21 mouse cellular contexts compared by ENCODE assay signal in the genomic region with DNA sequence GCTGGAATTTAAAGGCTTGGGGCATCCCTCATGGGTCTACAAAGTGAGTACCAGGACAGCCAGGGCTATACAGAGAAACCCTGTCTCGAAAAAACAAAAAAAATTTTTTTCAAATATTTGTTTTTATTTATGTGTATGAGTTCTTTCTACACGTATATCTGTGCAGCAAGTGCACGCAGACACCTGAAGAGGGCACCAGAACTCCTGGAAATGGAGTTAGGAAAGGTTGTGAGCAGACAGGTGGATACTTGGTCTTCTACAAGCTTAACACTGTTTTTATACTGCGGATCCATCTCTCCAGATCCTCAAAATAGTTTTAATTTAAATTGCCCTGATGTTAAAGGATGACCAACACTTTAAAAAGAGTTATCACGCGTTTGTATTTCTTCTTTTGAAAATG. TPM values are rescaled to one million over a fixed set of nuclear protein-coding genes. Genes with fewer than 3 reads are reported as not detected.
DNase-seq lines count a peak whose midpoint lies in the region; ATAC-seq and TF ChIP-seq lines count a peak whose summit lies in the region.
"Had no signal": no experiment of that assay in that cellular context is flagged by ENCODE, and none has a peak within 500 bp of the region (broad histone marks: within the 10 kb centered on the region; RNA-seq: fewer than 3 reads in every experiment).

No protein-coding gene starts in this region.

- ATAC-seq in midbrain, embryonic 11.5 days (ENCODE audit: low FRiP score): no peak
- no peak for ATAC-seq in midbrain, embryonic 13.5 days
- ATAC-seq in stomach, postnatal 0 days (ENCODE audit: low FRiP score, low TSS enrichment): no peak
- ATAC-seq: forebrain, embryonic 13.5 days; inflammation-experienced regulatory T-cells, adult 6 months had no signal

- H3K36me3 ChIP-seq in heart, embryonic 10.5 days: no peaks in the 10 kb centered on the region
- H3K36me3 ChIP-seq in midbrain, embryonic 11.5 days (ENCODE audit: control insufficient read depth, insufficient read depth, low read length): no peaks in the 10 kb centered on the region
- no peaks in the 10 kb centered on the region for H3K36me3 ChIP-seq in midbrain, embryonic 13.5 days
- H3K36me3 ChIP-seq in E14TG2a.4 (ENCODE audit: insufficient read depth, low read length): no peaks in the 10 kb centered on the region
- no peaks in the 10 kb centered on the region for H3K36me3 ChIP-seq in stomach, postnatal 0 days (ENCODE audit: control insufficient read depth, insufficient read depth, low read length)
- H3K36me3 ChIP-seq: embryonic facial prominence, embryonic 10.5 days; heart, embryonic 13.5 days; hindbrain, embryonic 13.5 days; neural tube, embryonic 13.5 days had no signal

- no peak overlapping the region for H3K9ac ChIP-seq in midbrain, embryonic 11.5 days (ENCODE audit: low read length)
- H3K9ac ChIP-seq in midbrain, embryonic 13.5 days (replicated peaks): no peak overlapping the region
- no peak overlapping the region for H3K9ac ChIP-seq in stomach, postnatal 0 days (ENCODE audit: low read length)
- H3K9ac ChIP-seq: forebrain, embryonic 13.5 days; heart, embryonic 13.5 days; hindbrain, embryonic 13.5 days; neural tube, embryonic 13.5 days had no signal

- no peak overlapping the region for H3K27ac ChIP-seq in heart, embryonic 10.5 days
- no peak overlapping the region for H3K27ac ChIP-seq in midbrain, embryonic 11.5 days (ENCODE audit: low read depth, low read length)
- no peak overlapping the region for H3K27ac ChIP-seq in midbrain, embryonic 13.5 days
- no peak overlapping the region for H3K27ac ChIP-seq in stomach, postnatal 0 days (replicated peaks)
- H3K27ac ChIP-seq: embryonic facial prominence, embryonic 10.5 days; forebrain, embryonic 13.5 days; heart, embryonic 13.5 days; hindbrain, embryonic 13.5 days; neural tube, embryonic 13.5 days had no signal

- TF ChIP-seq EP300 in stomach, postnatal 0 days (optimal IDR thresholded peaks at IDR 0.05): no peak

- WGBS in heart, embryonic 10.5 days: 36% methylated on average over 6 of the region's 6 CpGs
- WGBS in midbrain, embryonic 11.5 days: 39% methylated on average over 6 of the region's 6 CpGs
- WGBS in midbrain, embryonic 13.5 days: 39% methylated on average over 6 of the region's 6 CpGs
- 36% methylated on average over 6 of the region's 6 CpGs for WGBS in stomach, postnatal 0 days

- peak; percentile 37 for TF ChIP-seq CTCF in E14TG2a.4 (conservative IDR thresholded peaks at IDR 0.05; ENCODE audit: low read length)
- TF ChIP-seq CTCF in stomach, postnatal 0 days (IDR thresholded peaks at IDR 0.05; ENCODE audit: low read depth): peak; percentile 26; the same call in 1 of the 2 replicates

- H3K4me3 ChIP-seq in heart, embryonic 10.5 days: no peak overlapping the region
- no peak overlapping the region for H3K4me3 ChIP-seq in midbrain, embryonic 11.5 days (ENCODE audit: low read depth, low read length)
- H3K4me3 ChIP-seq in midbrain, embryonic 13.5 days (replicated peaks): no peak overlapping the region
- no peak overlapping the region for H3K4me3 ChIP-seq in E14TG2a.4 (replicated peaks; ENCODE audit: low read length)
- H3K4me3 ChIP-seq in stomach, postnatal 0 days (ENCODE audit: low read depth, low read length): no peak overlapping the region
- H3K4me3 ChIP-seq: embryonic facial prominence, embryonic 10.5 days; forebrain, embryonic 13.5 days; heart, embryonic 13.5 days; hindbrain, embryonic 13.5 days; neural tube, embryonic 13.5 days had no signal

- no peak overlapping the region for H3K4me2 ChIP-seq in midbrain, embryonic 11.5 days
- H3K4me2 ChIP-seq in midbrain, embryonic 13.5 days (replicated peaks): no peak overlapping the region
- H3K4me2 ChIP-seq in stomach, postnatal 0 days (replicated peaks; ENCODE audit: low read depth): no peak overlapping the region
- H3K4me2 ChIP-seq: heart, embryonic 13.5 days; hindbrain, embryonic 13.5 days; liver, embryonic 11.5 days; neural tube, embryonic 13.5 days had no signal

- H3K9me3 ChIP-seq in heart, embryonic 10.5 days: no peaks in the 10 kb centered on the region
- H3K9me3 ChIP-seq in midbrain, embryonic 11.5 days (ENCODE audit: control insufficient read depth, low read length): no peaks in the 10 kb centered on the region
- H3K9me3 ChIP-seq in midbrain, embryonic 13.5 days: no peaks in the 10 kb centered on the region
- no peaks in the 10 kb centered on the region for H3K9me3 ChIP-seq in E14TG2a.4 (ENCODE audit: low read length)
- H3K9me3 ChIP-seq in stomach, postnatal 0 days (ENCODE audit: control insufficient read depth, low read length): no peaks in the 10 kb centered on the region
- H3K9me3 ChIP-seq: embryonic facial prominence, embryonic 10.5 days; forebrain, embryonic 13.5 days; heart, embryonic 13.5 days; hindbrain, embryonic 13.5 days; neural tube, embryonic 13.5 days had no signal

- H3K4me1 ChIP-seq in heart, embryonic 10.5 days: peaks cover 11% of the 10 kb centered on the region
- no peaks in the 10 kb centered on the region for H3K4me1 ChIP-seq in midbrain, embryonic 11.5 days (ENCODE audit: control insufficient read depth, insufficient read depth, low read length)
- H3K4me1 ChIP-seq in midbrain, embryonic 13.5 days (replicated peaks): no peaks in the 10 kb centered on the region
- peaks cover 25% of the 10 kb centered on the region for H3K4me1 ChIP-seq in E14TG2a.4 (replicated peaks; ENCODE audit: low read depth, low read length)
- no peaks in the 10 kb centered on the region for H3K4me1 ChIP-seq in stomach, postnatal 0 days (replicated peaks; ENCODE audit: control insufficient read depth, insufficient read depth)
- H3K4me1 ChIP-seq: neural tube, embryonic 13.5 days had no signal

- peaks cover 91% of the 10 kb centered on the region for H3K27me3 ChIP-seq in heart, embryonic 10.5 days (ENCODE audit: insufficient read depth, poor library complexity, severe bottlenecking)
- H3K27me3 ChIP-seq in midbrain, embryonic 11.5 days (ENCODE audit: control insufficient read depth, insufficient read depth, low read length): peaks cover 64% of the 10 kb centered on the region
- H3K27me3 ChIP-seq in midbrain, embryonic 13.5 days: peaks cover 95% of the 10 kb centered on the region
- H3K27me3 ChIP-seq in E14TG2a.4 (ENCODE audit: insufficient read depth, low read length): peaks cover 62% of the 10 kb centered on the region
- H3K27me3 ChIP-seq in stomach, postnatal 0 days (ENCODE audit: control insufficient read depth, insufficient read depth, low read length): peaks cover 5% of the 10 kb centered on the region; the same call in 1 of the 2 replicates

- peak; percentile 6 for DNase-seq in heart, embryonic 10.5 days (ENCODE audit: low spot score)
- no peak for DNase-seq in heart, adult 18-20 months
- peak; percentile 81 for DNase-seq in midbrain, embryonic 11.5 days (ENCODE audit: low spot score, missing footprints)
- DNase-seq in stomach, postnatal 0 days (ENCODE audit: low spot score): no peak
- DNase-seq in frontal cortex, postnatal 14 days (ENCODE audit: low spot score in 2 of 2): no peak
- DNase-seq: adrenal gland, adult 2 months; cerebellum, postnatal 14 days; left cerebral cortex, postnatal 4 days; lung, adult 2 months; lung, postnatal 36 days; thymus, postnatal 25 days had no signal

RNA-seq across cellular contexts. Expression of a gene that starts 11.4 kb away (rescaled TPM):
- polyA plus RNA-seq in heart, embryonic 10.5 days (2016; fragmentation: Nextera tagmentation; extraction: Ambion mirVana): 0.11 and 0.15 TPM in 2 replicates
- total RNA-seq in heart, adult 18-20 months (2021): under 1 TPM in 1 of 2 experiments, not detected in 1; 0.15 TPM
- 2.9 and 4.4 TPM in 2 replicates for polyA plus RNA-seq in midbrain, embryonic 11.5 days (2014; fragmentation: Nextera tagmentation; extraction: Ambion mirVana)
- polyA plus RNA-seq in midbrain, embryonic 13.5 days (2015; fragmentation: Nextera tagmentation; extraction: Ambion mirVana): 1.2 and 2.0 TPM in 2 replicates
- polyA plus RNA-seq in stomach, postnatal 0 days (2015; fragmentation: Nextera tagmentation; extraction: Ambion mirVana): 0.05 TPM in 1 of 2 replicates, not detected in the other
- total RNA-seq: adrenal gland, adult 2 months; megakaryocyte-erythroid progenitor cell, adult 5-6 weeks had no signal
- polyA plus RNA-seq: heart, embryonic 13.5 days; inflammation-experienced regulatory T-cells, adult 6 months had no signal

Comparison
In these comparisons a context has a peak if more than half of its experiments do, and no peak if none do; other contexts are left out.
1. DNase-seq: peak in heart, embryonic 10.5 days (single experiment) and midbrain, embryonic 11.5 days (single experiment); none in heart, adult 18-20 months (0 of 2), stomach, postnatal 0 days (single experiment) and frontal cortex, postnatal 14 days (0 of 2).